Mouse (Mus musculus) thymus, postnatal 36 days (tissue): ENCODE measurements around the gene Stx2.

ENCODE experiments used
- DNase-seq, 2 experiments: peaks; one replicate each; pipeline ENCODE4 v3.0.0; 2022; ENCODE audit warnings: mixed read lengths in 2 of 2

Gene Stx2

DNA sequence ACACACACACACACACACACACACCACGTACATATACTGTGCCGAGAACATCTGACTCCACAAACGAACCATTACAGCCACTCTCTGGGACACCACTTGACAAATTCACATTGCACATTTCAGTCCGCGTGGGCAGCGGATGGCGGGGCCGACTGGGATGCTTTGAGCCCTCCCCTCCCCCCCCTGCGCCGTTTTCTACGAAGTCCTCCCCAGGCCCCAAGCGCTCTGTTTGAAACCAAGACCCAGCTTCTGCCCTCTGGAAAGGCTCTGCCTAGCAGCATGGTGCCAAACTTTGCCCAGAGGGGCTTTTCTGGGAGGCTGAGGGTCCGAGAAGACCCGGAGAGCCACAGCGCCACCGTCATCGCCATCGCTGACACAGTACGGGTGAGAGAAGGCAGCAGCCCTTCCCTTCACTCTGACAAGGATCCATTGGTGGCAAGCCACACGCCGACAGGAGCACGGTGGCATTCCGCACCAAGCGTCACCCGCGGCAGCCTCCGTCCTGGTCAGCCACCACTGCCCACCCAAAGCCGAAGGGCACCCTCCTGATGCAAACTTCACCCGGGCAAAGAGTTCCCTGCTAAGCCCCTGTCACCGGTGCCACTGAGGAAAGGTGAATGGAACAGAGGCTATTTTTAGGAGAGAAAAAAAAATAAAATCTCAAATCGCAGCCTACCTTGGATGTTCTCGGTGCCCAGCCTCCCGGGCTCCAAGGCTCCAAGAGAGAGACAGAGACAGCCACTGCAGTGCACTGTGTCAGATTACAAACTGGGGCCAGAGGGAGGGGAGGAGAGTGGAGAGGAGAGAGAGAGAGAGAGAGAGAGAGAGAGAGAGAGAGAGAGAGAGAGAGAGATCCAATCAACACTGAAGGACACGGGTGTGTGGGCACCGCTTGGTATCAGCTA is 55.8 kb downstream of the Stx2 start:
- DNase-seq, result no peak

- DNase-seq, result no peak
Observed at GRCm38 (mm10) chr5:128951472-128951871, 56.9 kb downstream of the Stx2 start.

DNA sequence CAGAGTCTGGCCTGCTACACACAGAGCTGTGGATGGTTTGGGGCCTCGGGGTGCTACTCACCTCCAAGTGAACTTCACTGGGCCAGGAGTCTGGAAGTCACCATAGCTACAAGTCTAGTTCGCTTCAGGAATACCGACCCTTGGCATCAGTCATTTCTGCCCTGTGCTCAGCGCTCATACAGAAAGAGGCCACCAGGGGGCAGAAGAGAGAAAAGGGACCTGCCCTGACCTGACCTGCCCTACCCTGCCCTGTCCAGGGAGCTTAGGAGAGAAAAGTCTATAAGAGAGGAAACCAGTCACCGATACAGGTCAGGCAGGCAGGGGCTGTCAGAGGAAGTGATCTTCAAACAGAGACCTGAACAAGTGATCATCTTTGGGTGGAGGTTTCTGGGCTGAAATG is 61.3 kb downstream of the Stx2 start:
- DNase-seq, result peak in 1 of 2 experiments; percentile 6

- DNase-seq, result no peak
Observed at GRCm38 (mm10) chr5:128940436-128940835, 67.9 kb downstream of the Stx2 start.

GRCm38 (mm10) chr5:128935359-128935899 is 72.9 kb downstream of the Stx2 start:
- DNase-seq, result no peak
